Mouse (Mus musculus) forebrain, embryonic 15.5 days (tissue): Measurements from ENCODE around the gene Mtmr1. TPM values are rescaled to one million over a fixed set of nuclear protein-coding genes. Genes with fewer than 3 reads are reported as not detected.

Experiments used
- ATAC-seq: fragments of 200-750 bp; cut with Nextera tagmentation; replicated peaks from 2 replicates; pipeline ENCODE4 v1.8.0; 2017; ENCODE audit warnings: mild to moderate bottlenecking, moderate TSS enrichment, moderate library complexity
- H3K27ac ChIP-seq: fragments of 300-500 bp; sonication (generic); replicated peaks from 2 replicates; pipeline ENCODE4 v1.5.1; 2015; ENCODE audit warnings: mild to moderate bottlenecking, inconsistent platforms
- H3K27me3 ChIP-seq: fragments of 300-500 bp; sonication (generic); 2 replicates; pipeline ENCODE4 v1.6.1; 2015; ENCODE audit warnings: inconsistent platforms
- H3K36me3 ChIP-seq: fragments of 300-500 bp; sonication (generic); 2 replicates; pipeline ENCODE4 v1.6.1; 2015; ENCODE audit warnings: mild to moderate bottlenecking, inconsistent platforms
- H3K4me1 ChIP-seq: fragments of 300-500 bp; sonication (generic); 2 replicates; pipeline ENCODE4 v1.6.1; 2015; ENCODE audit warnings: inconsistent platforms
- H3K4me2 ChIP-seq: fragments of 300-500 bp; sonication (generic); replicated peaks from 2 replicates; pipeline ENCODE4 v1.6.1; 2015; ENCODE audit warnings: mild to moderate bottlenecking, inconsistent platforms
- H3K4me3 ChIP-seq: fragments of 300-500 bp; sonication (generic); 2 replicates; pipeline ENCODE4 v1.5.1; 2015; ENCODE audit warnings: mild to moderate bottlenecking, inconsistent platforms
- H3K9ac ChIP-seq: fragments of 300-500 bp; sonication (generic); replicated peaks from 2 replicates; pipeline ENCODE4 v1.6.1; 2015; ENCODE audit warnings: mild to moderate bottlenecking, inconsistent platforms
- H3K9me3 ChIP-seq: fragments of 300-500 bp; sonication (generic); 2 replicates; pipeline ENCODE4 v1.6.1; 2016; ENCODE audit warnings: inconsistent platforms
- WGBS: fragments of 180-500 bp; shearing (Covaris S2); methylation state at CpG from one replicate; pipeline ENCODE4 v1.1.7; 2015; ENCODE audit warnings: mixed read lengths; 5-methylcytosine and 5-hydroxymethylcytosine counted together
- polyA plus RNA-seq: library from polyadenylated mRNA; unstranded; fragments of >200 nt; fragmentation: Nextera tagmentation; extraction: Ambion mirVana; gene quantifications from 2 replicates; pipeline ENCODE4 v1.2.1, GENCODE M21; 2015

The Mtmr1 gene
- polyA plus RNA-seq, 1 experiment from 2014 or later = 20.2 TPM

DNA sequence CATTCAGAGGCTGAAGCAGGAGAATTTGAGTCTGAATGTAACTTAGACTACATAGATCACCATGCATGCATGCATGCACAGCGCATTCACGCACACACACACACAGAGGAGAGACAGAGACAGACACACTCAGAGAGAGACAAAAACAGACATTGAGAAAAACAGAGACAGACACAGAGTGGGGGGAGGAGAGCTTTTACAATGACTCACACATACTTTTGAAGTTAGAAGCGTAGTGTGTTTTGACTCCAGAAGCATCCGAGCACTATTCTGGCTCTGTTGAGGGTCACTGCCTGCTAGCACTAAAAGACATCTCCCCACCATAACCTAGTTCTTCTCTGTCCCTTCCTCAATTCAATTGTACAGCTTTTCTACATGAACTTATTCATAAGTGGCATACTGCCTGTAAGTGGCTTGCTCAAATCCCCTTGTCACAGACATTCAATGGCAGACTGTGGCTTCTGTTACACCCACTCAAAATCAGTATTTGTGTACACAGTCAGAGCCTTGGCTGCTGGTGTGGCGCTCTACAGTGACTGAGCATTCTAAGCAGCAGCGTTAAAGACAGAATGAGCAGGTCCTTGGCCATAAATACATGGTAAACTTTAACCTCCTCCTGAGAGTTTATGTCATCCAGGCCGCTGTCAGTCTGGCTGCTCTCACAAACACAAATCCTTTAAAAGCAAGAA, 99.7 kb downstream of the Mtmr1 start:
- Histone ChIP-seq H3K27me3 (no peaks in the 10 kb centered on the region), H3K9me3 (no peaks in the 10 kb centered on the region), H3K9ac (no peak overlapping the region), H3K36me3 (no peaks in the 10 kb centered on the region), H3K27ac (no peak overlapping the region), H3K4me1 (no peaks in the 10 kb centered on the region), H3K4me3 (no peak overlapping the region), H3K4me2 (no peak overlapping the region)
- ATAC-seq = no peak
- WGBS = 75% methylated on average over 7 of the region's 7 CpGs

DNA sequence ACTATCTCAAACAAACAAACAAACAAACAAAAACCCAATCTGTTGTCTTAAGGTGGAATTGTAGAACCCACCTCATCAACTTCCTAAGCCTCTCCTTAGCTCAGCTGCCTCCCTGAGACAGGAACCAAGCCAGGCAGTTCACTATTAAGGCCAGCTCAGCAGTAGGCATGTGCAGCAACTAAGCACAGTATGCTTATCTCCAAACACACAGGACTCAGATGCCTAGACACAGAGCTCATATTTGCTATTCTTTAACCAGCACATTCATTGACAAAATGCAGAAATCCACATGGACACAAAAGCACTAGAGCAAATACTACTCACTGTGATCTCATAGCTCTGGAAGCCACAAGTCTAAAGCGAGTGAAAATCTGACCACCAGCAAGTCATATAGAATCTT, 100.9 kb downstream of the Mtmr1 start:
- H3K9ac ChIP-seq = no peak overlapping the region
- H3K27me3 ChIP-seq = no peaks in the 10 kb centered on the region
- ATAC-seq = no peak
- no peak overlapping the region for H3K4me3 ChIP-seq
- 94% methylated on average over 1 of the region's 1 CpGs for WGBS
- H3K9me3 ChIP-seq = no peaks in the 10 kb centered on the region
- H3K36me3 ChIP-seq = no peaks in the 10 kb centered on the region
- no peak overlapping the region for H3K27ac ChIP-seq
- no peak overlapping the region for H3K4me2 ChIP-seq
- H3K4me1 ChIP-seq = no peaks in the 10 kb centered on the region

DNA sequence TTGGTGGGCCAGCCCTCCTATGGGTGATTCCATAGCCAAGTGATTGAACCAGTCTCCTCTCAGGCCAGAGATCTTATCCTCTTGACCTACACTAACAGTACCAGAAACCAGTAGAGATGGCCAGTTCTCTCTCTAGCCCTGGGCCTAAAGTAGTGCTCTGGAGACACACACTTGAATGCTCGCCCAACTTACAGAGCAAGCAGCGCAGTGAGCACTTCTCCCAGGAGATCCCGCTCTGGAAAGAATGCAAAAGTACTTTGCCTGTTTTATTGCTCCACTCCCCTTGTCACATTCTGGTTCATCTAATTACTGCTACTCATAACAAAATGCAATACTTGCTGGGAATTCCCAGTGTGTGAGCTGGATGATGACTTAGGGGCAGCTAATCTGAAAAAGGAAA, 102.9 kb downstream of the Mtmr1 start:
- ATAC-seq = no peak
- Histone ChIP-seq H3K4me3 (no peak overlapping the region), H3K9ac (no peak overlapping the region), H3K27ac (no peak overlapping the region), H3K4me1 (no peaks in the 10 kb centered on the region), H3K27me3 (no peaks in the 10 kb centered on the region), H3K4me2 (no peak overlapping the region), H3K36me3 (no peaks in the 10 kb centered on the region), H3K9me3 (no peaks in the 10 kb centered on the region)
- 97% methylated on average over 3 of the region's 3 CpGs for WGBS

Other genes with a start within 250 kb of the Mtmr1 start
- gene Mtm1, start 154.0 kb upstream of the Mtmr1 start, polyA plus RNA-seq = 4.4 and 5.4 TPM in 2 replicates
- 60.1 and 60.3 TPM in 2 replicates for gene Cd99l2, start 128.1 kb downstream of the Mtmr1 start, polyA plus RNA-seq
- 566 and 567 TPM in 2 replicates for gene Hmgb3, start 191.2 kb downstream of the Mtmr1 start, polyA plus RNA-seq